Mouse (Mus musculus): ENCODE results near the gene Plekhm2.

- TF ChIP-seq CTCF (IDR thresholded peaks at IDR 0.05; ENCODE audit: low read depth) (no peak), EP300 (IDR thresholded peaks at IDR 0.05; ENCODE audit: low read depth) (no peak)
Observed at GRCm38 (mm10) chr4:141651286-141651685, 13.4 kb downstream of the Plekhm2 start.
